Mouse (Mus musculus) bone marrow macrophage, adult 2 months (primary cell): Measurements from ENCODE around the gene Neu1.

Experiments used
- CTCF ChIP-seq: IDR thresholded peaks from 2 replicates; pipeline ENCODE4 v1.5.1; 2012; ENCODE audit warnings: low read depth, mild to moderate bottlenecking, low read length, moderate library complexity
- POLR2A ChIP-seq: IDR thresholded peaks from 2 replicates; pipeline ENCODE4 v1.6.1; 2012; ENCODE audit warnings: mild to moderate bottlenecking, low read depth, low read length, borderline replicate concordance

GRCm38 (mm10) chr17:34896366-34896765, 34.7 kb upstream of the Neu1 start:
- TF ChIP-seq POLR2A (no peak), CTCF (no peak)
